Mouse (Mus musculus): ENCODE data around the gene Nsun6. TPM values are rescaled to one million over a fixed set of nuclear protein-coding genes. Genes with fewer than 3 reads are reported as not detected.
A peak's percentile ranks its signal among the peaks of the same experiment; 100 is the strongest.

Nsun6 gene
- 11.7 and 11.8 TPM in 2 replicates for total RNA-seq (2021)
- long read RNA-seq, transcript Nsun6-201 (11 exons, 2,897 nt), result major isoform, 5 of 7 reads
- long read RNA-seq, partial matches to known transcripts, result 1 of 7 reads
- long read RNA-seq, other reads (novel, unspliced or antisense), result 1 of 7 reads

- peak; percentile 98 for DNase-seq
These were observed at the start of gene Nsun6 for GRCm38 (mm10) chr2:15054945-15055637. TSS of gene Nsun6 (minus strand) at chr2:15055069.

- no peak for DNase-seq
These were observed 49.5 kb upstream of the Nsun6 start for GRCm38 (mm10) chr2:15104386-15104785.

- no peak for DNase-seq
These were observed 41.7 kb upstream of the Nsun6 start for GRCm38 (mm10) chr2:15096514-15097090.

- no peak for DNase-seq
These were observed 32.4 kb upstream of the Nsun6 start for GRCm38 (mm10) chr2:15087308-15087707.

- no peak for DNase-seq
These were observed 28.8 kb upstream of the Nsun6 start for GRCm38 (mm10) chr2:15083702-15084101.

GRCm38 (mm10) chr2:15067091-15067490 lies 12.2 kb upstream of the Nsun6 start:
- DNase-seq, result no peak

GRCm38 (mm10) chr2:15065447-15065846 lies 10.6 kb upstream of the Nsun6 start:
- no peak for DNase-seq

- DNase-seq, result no peak
These were observed 9.8 kb upstream of the Nsun6 start for GRCm38 (mm10) chr2:15064380-15065269.

GRCm38 (mm10) chr2:15063815-15064214 lies 8.9 kb upstream of the Nsun6 start:
- no peak for DNase-seq

- no peak for DNase-seq
These were observed 6.0 kb upstream of the Nsun6 start for GRCm38 (mm10) chr2:15060856-15061255.

GRCm38 (mm10) chr2:15058227-15058626 lies 3.4 kb upstream of the Nsun6 start:
- DNase-seq, result no peak

- DNase-seq, result no peak
These were observed 877 bp upstream of the Nsun6 start for GRCm38 (mm10) chr2:15055741-15056151.

GRCm38 (mm10) chr2:15054496-15054895 lies 373 bp downstream of the Nsun6 start:
- no peak for DNase-seq

GRCm38 (mm10) chr2:15049117-15049873 lies 5.6 kb downstream of the Nsun6 start, which contains the start of gene Arl5b:
TSS of gene Arl5b (plus strand) at chr2:15049395.
- DNase-seq, result peak; percentile 90

GRCm38 (mm10) chr2:15040326-15040725 lies 14.5 kb downstream of the Nsun6 start:
- DNase-seq, result peak; percentile 2

GRCm38 (mm10) chr2:15038705-15039104 lies 16.2 kb downstream of the Nsun6 start:
- DNase-seq, result no peak

- no peak for DNase-seq
These were observed 27.1 kb downstream of the Nsun6 start for GRCm38 (mm10) chr2:15027816-15028215.

GRCm38 (mm10) chr2:15026817-15027216 lies 28.1 kb downstream of the Nsun6 start:
- DNase-seq, result no peak

- no peak for DNase-seq
These were observed 46.8 kb downstream of the Nsun6 start for GRCm38 (mm10) chr2:15008072-15008471.

GRCm38 (mm10) chr2:15007531-15007930 lies 47.3 kb downstream of the Nsun6 start:
- no peak for DNase-seq

GRCm38 (mm10) chr2:14997836-14998235 lies 57.0 kb downstream of the Nsun6 start:
- no peak for DNase-seq

- DNase-seq, result no peak
These were observed 58.8 kb downstream of the Nsun6 start for GRCm38 (mm10) chr2:14996036-14996435.
